Mouse (Mus musculus): Measurements from ENCODE around the gene Zfp12.
"Not testable (repeated sequence)": the region's sequence is repeated elsewhere in the genome, so short reads cannot be mapped to it uniquely, and the experiment has no call there.

DNA sequence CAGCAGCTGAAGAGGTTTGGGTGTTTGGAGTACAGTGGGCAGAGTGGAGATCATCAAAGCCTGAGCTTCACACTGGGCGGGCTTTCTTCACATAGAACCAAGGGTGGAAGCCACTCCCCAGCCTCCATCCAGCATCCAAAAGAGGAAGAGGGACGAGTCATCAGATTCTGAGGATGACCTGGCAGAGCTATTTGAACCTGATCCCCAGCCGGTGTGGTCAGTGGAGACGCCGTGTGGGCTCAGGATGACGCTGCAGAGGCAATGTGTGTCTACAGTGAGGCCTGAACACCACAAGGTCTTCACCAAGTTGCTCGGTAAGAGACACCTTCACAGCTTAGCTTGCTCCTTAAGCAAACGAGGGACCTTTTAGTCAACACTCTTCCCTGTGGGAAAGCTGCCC lies 40.2 kb upstream of the Zfp12 start:
- not testable (repeated sequence) for TF ChIP-seq CTCF (IDR thresholded peaks at IDR 0.05; ENCODE audit: control insufficient read depth, insufficient read depth, insufficient replicate concordance, low read depth, low read length); POLR2A (IDR thresholded peaks at IDR 0.05; ENCODE audit: control insufficient read depth, low read depth, low read length)
